Mouse (Mus musculus) liver, adult (tissue): ENCODE results near the gene Cdca7l.

Experiments used
- GATA4 ChIP-seq: IDR thresholded peaks from 2 replicates; pipeline ENCODE4 v1.6.1; 2014; ENCODE audit warnings: mild to moderate bottlenecking, low read length; ENCODE audit not compliant: insufficient replicate concordance

The Cdca7l gene

DNA sequence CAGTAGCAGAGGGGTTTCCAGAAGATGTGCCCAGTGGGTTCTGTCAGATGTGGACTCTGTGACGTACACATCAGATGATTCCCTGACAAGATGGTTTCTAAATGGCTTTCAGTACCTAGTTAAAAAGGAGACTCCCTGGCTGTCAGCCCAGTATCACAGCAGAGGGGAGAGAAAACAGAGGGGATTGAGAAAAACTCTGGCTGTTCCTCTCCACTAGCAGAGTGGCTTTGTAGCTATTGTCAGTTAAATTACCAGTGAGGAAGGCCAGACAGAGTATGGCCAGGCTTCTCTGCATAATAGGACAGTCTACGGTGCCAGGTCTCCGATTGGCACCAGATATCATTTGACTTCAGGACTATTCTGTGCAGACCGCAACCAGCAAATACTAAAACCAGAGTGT is 8.8 kb upstream of the Cdca7l start:
- no peak for TF ChIP-seq GATA4

- no peak for TF ChIP-seq GATA4
Observed at GRCm38 (mm10) chr12:117805576-117805975, 1.5 kb downstream of the Cdca7l start.

GRCm38 (mm10) chr12:117806007-117806451 is 1.9 kb downstream of the Cdca7l start:
- no peak for TF ChIP-seq GATA4

GRCm38 (mm10) chr12:117806470-117806869 is 2.4 kb downstream of the Cdca7l start:
- no peak for TF ChIP-seq GATA4

DNA sequence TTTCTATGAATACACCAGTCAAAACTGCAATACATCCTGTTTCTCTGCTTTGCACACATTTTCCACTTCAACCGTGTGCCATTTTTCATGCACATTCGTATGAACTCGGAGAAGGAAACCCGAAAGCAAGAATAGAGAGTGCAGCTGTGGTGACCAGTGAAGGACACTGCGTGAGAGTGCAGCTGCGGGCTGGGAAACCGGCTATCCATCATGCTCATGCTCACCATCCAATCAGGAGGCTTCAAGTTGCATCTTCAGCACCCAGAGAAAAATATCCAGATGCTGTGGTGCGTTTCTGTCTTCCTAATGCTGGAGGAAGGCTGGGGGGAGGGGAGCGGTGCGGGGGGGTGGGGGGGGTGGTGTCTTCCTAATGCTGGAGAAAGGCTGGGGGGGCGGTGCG is 3.5 kb downstream of the Cdca7l start:
- TF ChIP-seq GATA4, result no peak

DNA sequence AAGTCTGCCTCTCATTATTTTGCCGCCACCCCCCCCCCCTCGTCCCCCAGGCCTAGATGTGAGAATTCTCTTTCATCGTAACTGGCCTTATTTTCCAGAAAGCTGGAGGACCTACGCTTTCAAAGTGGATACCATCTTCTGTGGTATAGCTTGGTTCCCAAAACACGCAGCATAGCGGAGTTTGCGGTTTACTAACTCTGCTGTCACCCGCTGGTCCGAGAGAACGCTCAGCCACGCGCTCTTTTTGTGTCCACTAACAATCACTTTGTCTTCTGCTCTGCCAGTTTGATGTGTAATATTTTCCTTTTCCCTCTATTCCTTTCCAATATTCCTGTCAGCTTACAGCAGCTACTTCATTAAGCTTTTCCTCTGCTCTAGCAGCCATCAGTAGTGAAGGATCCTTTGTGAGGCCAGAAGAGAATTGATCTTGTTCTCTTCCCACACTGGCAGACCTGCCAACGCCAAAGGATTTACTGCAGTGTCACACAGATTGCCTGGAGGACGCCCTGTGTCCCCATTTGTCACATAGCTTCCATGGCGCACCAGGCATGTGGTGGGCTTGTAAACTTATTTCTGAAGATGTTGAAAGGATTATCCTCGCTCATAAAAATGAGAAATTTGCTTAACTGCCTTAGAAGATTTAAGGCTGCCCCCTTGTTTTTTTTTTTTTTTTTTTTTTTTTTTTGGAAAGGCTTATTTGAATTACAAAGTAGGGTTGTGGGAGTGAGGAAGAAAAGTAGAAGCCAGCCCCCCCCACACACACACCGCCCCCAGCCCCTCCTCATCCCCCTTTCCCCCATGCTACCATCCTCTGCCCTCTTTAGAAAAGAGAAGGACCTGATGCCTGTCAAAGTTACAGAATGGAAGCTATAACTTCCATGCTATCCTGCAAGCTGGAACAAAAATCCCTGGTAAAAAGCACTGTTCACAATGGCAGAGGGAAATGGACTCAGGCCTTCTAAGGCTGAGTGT is 4.6 kb downstream of the Cdca7l start:
- TF ChIP-seq GATA4, result no peak

- no peak for TF ChIP-seq GATA4
Observed at GRCm38 (mm10) chr12:117809327-117810017, 5.4 kb downstream of the Cdca7l start.

GRCm38 (mm10) chr12:117810074-117810473 is 6.0 kb downstream of the Cdca7l start:
- TF ChIP-seq GATA4, result no peak

GRCm38 (mm10) chr12:117820138-117820858 is 16.2 kb downstream of the Cdca7l start:
- no peak for TF ChIP-seq GATA4

DNA sequence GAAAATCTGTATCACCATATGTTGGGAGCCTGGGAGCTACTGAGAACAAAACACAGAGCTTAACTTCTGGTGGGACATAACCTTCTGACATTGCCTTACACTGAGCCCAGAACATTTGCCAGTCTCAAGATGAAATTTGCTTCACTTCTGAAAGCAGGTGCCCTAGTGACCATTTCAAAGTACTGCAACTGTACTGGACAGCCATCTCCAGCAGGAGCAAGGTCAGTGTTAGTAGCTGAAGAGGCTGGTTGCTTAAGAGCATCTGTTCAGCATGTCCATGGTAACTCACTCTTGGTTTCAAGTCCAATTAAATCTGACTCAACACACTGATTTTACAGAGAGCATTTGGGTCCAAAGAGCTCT is 16.8 kb downstream of the Cdca7l start:
- no peak for TF ChIP-seq GATA4

- no peak for TF ChIP-seq GATA4
Observed at GRCm38 (mm10) chr12:117821394-117821793, 17.3 kb downstream of the Cdca7l start.

GRCm38 (mm10) chr12:117828350-117828749 is 24.3 kb downstream of the Cdca7l start:
- no peak for TF ChIP-seq GATA4

DNA sequence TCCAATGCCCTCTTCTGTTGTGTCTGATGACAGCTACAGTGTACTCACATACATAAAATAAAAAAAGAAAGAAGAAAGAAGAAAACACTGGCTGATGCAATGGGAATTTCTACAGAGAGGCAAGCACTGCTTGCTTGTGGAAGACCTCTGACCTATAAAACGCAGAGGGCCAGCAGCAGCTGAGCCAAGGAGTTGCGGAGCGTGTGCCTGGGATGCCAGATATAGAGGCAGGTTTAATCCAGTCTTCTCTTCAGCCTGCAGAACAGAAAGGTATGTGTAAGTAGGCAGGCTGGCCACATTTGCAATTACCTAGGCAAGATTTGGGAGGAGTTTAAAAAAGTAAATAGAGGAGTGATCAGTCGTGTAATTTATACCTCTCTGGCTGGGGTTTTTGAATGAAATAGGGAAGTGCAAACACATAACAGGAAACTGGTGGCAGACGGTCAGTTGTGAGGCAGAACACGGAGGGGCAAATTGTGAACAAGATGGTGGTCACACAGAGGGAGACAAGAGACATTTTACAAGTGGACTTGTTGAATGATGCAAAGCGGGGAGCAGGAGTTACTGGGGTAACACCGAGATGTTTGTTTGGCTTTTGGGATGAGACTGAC is 27.4 kb downstream of the Cdca7l start:
- no peak for TF ChIP-seq GATA4

DNA sequence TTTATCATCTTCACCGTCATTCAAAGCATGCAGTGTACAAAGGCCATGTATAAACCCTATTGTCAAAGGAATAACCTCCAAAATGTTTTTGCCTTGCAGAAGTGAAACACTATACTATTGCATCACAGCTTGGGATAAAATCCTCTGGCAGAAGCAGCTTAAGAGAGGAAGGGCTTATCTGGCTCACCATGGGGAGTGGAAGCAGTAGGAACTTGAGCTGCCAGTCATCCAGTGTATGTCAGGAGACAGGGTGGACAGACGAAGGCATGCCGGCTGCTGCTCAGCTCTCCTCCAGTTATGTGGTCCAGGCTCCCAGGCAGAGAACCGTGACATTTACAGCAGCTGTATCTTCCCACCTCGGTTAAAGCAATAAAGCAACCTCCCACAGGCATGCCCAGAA is 28.1 kb downstream of the Cdca7l start:
- no peak for TF ChIP-seq GATA4

DNA sequence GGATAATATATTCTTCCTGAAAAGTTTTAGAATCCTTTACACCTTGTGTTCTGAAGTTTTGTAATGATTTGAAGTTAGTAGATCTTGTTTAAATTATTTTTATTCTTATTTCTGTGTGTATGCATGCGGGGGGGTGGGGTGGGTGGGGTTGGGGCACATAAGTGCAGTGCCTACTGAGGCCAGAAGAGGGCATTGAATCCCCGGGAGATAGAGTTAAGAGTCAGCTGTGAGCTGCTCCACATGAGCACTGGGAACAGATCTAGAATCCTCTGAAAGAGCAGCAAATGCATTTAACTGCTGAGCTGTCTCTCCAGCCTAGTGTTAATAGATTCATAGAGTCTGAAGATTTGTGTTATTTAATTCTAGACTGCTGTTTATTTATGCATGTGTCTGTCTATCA is 30.6 kb downstream of the Cdca7l start:
- TF ChIP-seq GATA4, result no peak
